Mouse (Mus musculus) heart, embryonic 10.5 days (tissue): ENCODE results near the gene Alkbh5. TPM values are rescaled to one million over a fixed set of nuclear protein-coding genes. Genes with fewer than 3 reads are reported as not detected.
"Not testable (repeated sequence)": the region's sequence is repeated elsewhere in the genome, so short reads cannot be mapped to it uniquely, and the experiment has no call there.

Experiments
- DNase-seq: peaks from one replicate; pipeline ENCODE4 v3.0.0-alpha.2; 2017; ENCODE audit warnings: low spot score
- H3K27ac ChIP-seq: fragments of 300-500 bp; sonication (generic); 2 replicates; pipeline ENCODE4 v1.5.1; 2016; ENCODE audit warnings: mild to moderate bottlenecking
- H3K27me3 ChIP-seq: fragments of 300-500 bp; sonication (generic); 2 replicates; pipeline ENCODE4 v1.6.1; 2016; ENCODE audit warnings: mild to moderate bottlenecking; ENCODE audit not compliant: poor library complexity, insufficient read depth, severe bottlenecking
- H3K36me3 ChIP-seq: fragments of 300-500 bp; sonication (generic); 2 replicates; pipeline ENCODE4 v1.6.1; 2016; ENCODE audit warnings: mild to moderate bottlenecking, moderate library complexity
- H3K4me1 ChIP-seq: fragments of 300-500 bp; sonication (generic); 2 replicates; pipeline ENCODE4 v1.6.1; 2016; ENCODE audit warnings: mild to moderate bottlenecking
- H3K4me3 ChIP-seq: fragments of 300-500 bp; sonication (generic); 2 replicates; pipeline ENCODE4 v1.5.1; 2016; ENCODE audit warnings: mild to moderate bottlenecking, moderate library complexity
- H3K9me3 ChIP-seq: fragments of 300-500 bp; sonication (generic); 2 replicates; pipeline ENCODE4 v1.6.1; 2016; ENCODE audit warnings: mild to moderate bottlenecking, moderate library complexity
- WGBS: fragments of 180-500 bp; shearing (Covaris S2); methylation state at CpG from one replicate; pipeline ENCODE4 v1.1.7; 2016; 5-methylcytosine and 5-hydroxymethylcytosine counted together
- polyA plus RNA-seq: library from polyadenylated mRNA; unstranded; fragments of >200 nt; fragmentation: Nextera tagmentation; extraction: Ambion mirVana; gene quantifications from 2 replicates; pipeline ENCODE4 v1.2.1, GENCODE M21; 2016

Gene Alkbh5
- polyA plus RNA-seq, 1 experiment from 2014 or later: 32.5 TPM

- 89% methylated on average over 2 of the region's 2 CpGs for WGBS
- Histone ChIP-seq H3K4me3 (peak overlapping the region; percentile 98; the same call in 1 of the 2 replicates), H3K36me3 (peaks cover 6% of the 10 kb centered on the region; the same call in 1 of the 2 replicates), H3K27ac (peak overlapping the region; percentile 97), H3K4me1 (peaks cover 19% of the 10 kb centered on the region), H3K9me3 (no peaks in the 10 kb centered on the region), H3K27me3 (no peaks in the 10 kb centered on the region)
- DNase-seq: no peak
These were observed 505 bp upstream of the Alkbh5 start for GRCm38 (mm10) chr11:60535676-60536075.

- Histone ChIP-seq H3K9me3 (no peaks in the 10 kb centered on the region), H3K4me1 (peaks cover 24% of the 10 kb centered on the region), H3K36me3 (peaks cover 12% of the 10 kb centered on the region), H3K27ac (peak overlapping the region; percentile 97), H3K27me3 (no peaks in the 10 kb centered on the region), H3K4me3 (peak overlapping the region; percentile 98)
- peak; percentile 96 for DNase-seq
- under 1% methylated on average over 37 of the region's 37 CpGs for WGBS
These were observed 782 bp downstream of the Alkbh5 start for GRCm38 (mm10) chr11:60536859-60537467.

DNA sequence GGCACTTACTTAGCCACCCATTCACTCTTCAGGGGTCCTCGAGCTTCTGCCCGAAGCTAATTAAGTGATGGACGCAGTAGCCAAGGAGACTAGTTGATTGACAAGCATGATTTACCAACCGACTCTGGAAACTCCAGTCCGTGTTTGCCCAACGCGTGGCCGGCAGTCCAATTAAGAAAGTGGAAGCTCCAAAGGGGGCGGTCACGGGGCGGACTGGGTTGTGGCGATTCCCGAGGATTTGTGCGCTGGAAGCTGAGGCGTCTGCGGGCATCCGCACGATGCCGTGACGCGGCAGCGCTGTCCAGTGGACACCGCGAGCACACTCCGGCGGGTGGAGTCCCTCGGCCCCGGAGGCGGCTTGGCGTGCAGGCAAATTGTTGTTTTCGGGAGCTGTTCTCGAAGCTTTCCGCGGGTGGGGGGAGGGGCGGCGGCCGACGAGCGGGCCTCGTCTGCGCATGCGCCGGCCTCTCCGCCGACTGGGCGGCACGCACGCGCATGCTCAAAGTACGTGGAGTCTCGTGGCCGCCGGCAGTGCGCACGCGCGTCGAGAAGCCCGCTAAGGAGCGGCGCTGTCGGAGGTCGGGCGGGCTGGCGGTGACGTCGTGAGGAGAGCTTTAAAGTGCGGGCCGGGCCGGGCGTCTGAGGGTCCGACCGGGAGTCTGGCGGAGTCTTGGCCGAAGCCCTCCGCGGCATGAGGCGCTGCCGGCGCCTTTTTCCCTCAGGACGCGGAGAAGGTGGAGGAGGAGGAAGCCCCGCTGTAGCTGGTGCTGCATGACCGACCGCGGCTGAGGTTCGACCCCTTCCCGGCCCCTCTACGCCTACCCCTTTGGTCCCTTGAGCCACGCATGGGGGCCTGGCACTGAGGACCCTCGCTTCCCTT is 1.5 kb downstream of the Alkbh5 start:
- Histone ChIP-seq H3K4me1 (peaks cover 24% of the 10 kb centered on the region), H3K27ac (peak overlapping the region; percentile 97), H3K9me3 (no peaks in the 10 kb centered on the region), H3K4me3 (peak overlapping the region; percentile 98), H3K36me3 (peaks cover 20% of the 10 kb centered on the region), H3K27me3 (no peaks in the 10 kb centered on the region)
- DNase-seq: peak; percentile 98
- WGBS: under 1% methylated on average over 90 of the region's 91 CpGs

DNA sequence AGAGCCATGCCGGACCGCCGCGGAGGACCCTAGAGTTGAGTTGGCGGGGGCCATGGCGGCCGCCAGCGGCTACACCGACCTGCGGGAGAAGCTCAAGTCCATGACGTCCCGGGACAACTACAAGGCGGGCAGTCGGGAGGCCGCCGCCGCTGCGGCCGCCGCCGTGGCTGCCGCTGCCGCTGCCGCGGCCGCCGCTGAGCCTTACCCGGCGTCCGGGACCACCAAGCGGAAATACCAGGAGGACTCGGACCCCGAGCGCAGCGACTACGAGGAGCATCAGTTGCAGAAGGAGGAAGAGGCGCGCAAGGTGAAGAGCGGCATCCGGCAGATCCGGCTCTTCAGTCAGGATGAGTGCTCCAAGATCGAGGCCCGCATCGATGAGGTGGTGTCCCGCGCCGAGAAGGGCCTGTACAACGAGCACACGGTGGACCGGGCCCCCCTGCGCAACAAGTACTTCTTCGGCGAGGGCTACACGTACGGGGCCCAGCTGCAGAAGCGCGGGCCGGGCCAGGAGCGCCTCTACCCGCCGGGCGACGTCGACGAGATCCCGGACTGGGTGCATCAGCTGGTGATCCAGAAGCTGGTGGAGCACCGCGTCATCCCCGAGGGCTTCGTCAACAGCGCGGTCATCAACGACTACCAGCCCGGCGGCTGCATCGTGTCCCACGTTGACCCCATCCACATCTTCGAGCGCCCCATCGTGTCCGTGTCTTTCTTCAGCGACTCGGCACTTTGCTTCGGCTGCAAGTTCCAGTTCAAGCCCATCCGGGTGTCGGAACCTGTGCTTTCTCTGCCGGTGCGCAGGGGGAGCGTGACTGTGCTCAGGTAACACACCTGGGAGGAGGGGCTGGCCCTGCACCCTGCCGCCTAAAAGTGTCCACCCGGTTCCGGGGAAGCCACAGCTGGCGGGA is 2.4 kb downstream of the Alkbh5 start:
- no peaks in the 10 kb centered on the region for H3K9me3 ChIP-seq
- H3K36me3 ChIP-seq: peaks cover 25% of the 10 kb centered on the region
- H3K27me3 ChIP-seq: no peaks in the 10 kb centered on the region
- peak overlapping the region; percentile 97 for H3K27ac ChIP-seq
- under 1% methylated on average over 93 of the region's 93 CpGs for WGBS
- H3K4me1 ChIP-seq: peaks cover 30% of the 10 kb centered on the region
- peak; percentile 88 for DNase-seq
- H3K4me3 ChIP-seq: peak overlapping the region; percentile 98

DNA sequence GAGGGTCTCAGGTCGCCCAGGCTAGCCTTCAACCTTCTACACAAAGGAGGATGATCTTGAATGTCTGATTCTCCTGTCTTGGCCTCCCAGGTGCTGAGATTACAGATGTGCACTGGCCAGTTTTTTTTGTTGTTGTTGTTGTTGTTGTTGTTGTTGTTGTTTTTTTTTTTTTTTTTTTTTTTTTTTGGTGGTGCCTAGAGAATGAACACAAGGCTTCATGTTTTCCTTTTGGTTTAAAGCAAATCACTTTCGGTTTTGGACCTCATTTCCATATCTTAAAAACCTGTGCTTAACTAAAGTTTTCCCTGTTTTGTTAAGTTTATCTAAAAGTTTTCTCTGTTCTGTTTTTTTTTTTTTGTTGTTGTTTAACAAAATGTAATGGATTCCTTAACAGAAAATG is 3.4 kb downstream of the Alkbh5 start:
- no peaks in the 10 kb centered on the region for H3K9me3 ChIP-seq
- 13% methylated on average over 2 of the region's 2 CpGs for WGBS
- H3K36me3 ChIP-seq: peaks cover 25% of the 10 kb centered on the region
- DNase-seq: no peak
- H3K4me3 ChIP-seq: peak overlapping the region; percentile 98
- peaks cover 37% of the 10 kb centered on the region for H3K4me1 ChIP-seq
- H3K27me3 ChIP-seq: no peaks in the 10 kb centered on the region
- peak overlapping the region; percentile 97; the same call in 1 of the 2 replicates for H3K27ac ChIP-seq

DNA sequence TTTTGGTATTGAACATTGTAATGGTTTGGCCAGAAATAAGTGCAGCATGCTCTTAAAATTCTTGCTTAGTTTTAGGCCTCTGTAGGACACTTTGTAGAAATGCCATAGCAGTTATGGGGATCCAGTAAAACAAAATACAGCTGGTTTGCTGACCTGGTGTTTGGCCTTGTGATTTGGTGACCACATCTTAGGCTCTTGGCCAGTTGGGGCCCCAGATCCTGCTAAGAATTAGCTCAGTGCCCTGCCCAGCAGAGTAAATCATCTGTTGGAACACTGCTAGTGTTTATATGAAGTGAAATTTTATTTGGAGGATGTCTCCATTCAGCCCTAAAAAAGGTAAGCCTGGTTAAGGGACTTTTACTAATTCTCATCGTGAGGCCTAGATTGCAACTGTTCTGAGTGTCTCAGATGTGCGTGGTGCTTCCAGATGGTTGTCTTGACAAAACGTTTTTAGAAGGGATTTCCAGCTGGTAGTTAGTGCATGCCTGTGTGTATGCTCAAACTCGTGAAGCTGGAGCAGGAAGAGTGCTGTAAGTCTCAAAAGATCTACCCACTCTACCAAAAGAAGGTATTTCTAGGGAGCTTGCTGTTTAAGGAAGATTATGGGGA is 3.9 kb downstream of the Alkbh5 start:
- no peaks in the 10 kb centered on the region for H3K9me3 ChIP-seq
- peaks cover 25% of the 10 kb centered on the region for H3K36me3 ChIP-seq
- peak overlapping the region; percentile 98 for H3K4me3 ChIP-seq
- no peaks in the 10 kb centered on the region for H3K27me3 ChIP-seq
- DNase-seq: no peak
- H3K27ac ChIP-seq: no peak overlapping the region
- peaks cover 40% of the 10 kb centered on the region for H3K4me1 ChIP-seq
- WGBS: 13% methylated on average over 4 of the region's 4 CpGs

- Histone ChIP-seq H3K9me3 (no peaks in the 10 kb centered on the region), H3K4me1 (peaks cover 45% of the 10 kb centered on the region), H3K4me3 (peak overlapping the region; percentile 98), H3K27ac (no peak overlapping the region), H3K27me3 (no peaks in the 10 kb centered on the region), H3K36me3 (peaks cover 25% of the 10 kb centered on the region)
- 67% methylated on average over 2 of the region's 2 CpGs for WGBS
- no peak for DNase-seq
These were observed 4.6 kb downstream of the Alkbh5 start for GRCm38 (mm10) chr11:60540761-60541160.

DNA sequence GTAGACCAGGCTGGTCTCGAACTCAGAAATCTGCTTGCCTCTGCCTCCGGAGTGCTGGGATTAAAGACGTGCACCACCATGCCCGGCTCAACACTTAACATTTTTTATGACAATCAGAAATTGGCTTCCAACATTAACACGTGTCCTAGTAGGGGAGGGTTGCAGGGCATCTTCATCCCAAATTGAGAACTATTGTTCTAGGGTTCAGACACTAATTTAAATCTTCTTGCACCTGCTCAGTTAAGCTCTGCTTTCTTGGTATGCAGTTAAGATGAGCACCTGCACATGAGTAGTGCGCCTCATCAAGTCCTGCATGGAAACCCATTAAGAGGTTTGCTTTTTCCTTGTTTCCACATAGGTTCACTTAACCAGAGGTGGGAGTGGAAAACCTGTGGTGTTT is 5.7 kb downstream of the Alkbh5 start:
- no peak overlapping the region for H3K4me3 ChIP-seq
- H3K27me3 ChIP-seq: no peaks in the 10 kb centered on the region
- H3K9me3 ChIP-seq: no peaks in the 10 kb centered on the region
- no peak for DNase-seq
- H3K27ac ChIP-seq: no peak overlapping the region
- H3K4me1 ChIP-seq: peaks cover 45% of the 10 kb centered on the region
- peaks cover 25% of the 10 kb centered on the region for H3K36me3 ChIP-seq
- WGBS: 87% methylated on average over 6 of the region's 6 CpGs

- WGBS: 87% methylated on average over 5 of the region's 5 CpGs
- H3K9me3 ChIP-seq, DNase-seq, H3K27me3 ChIP-seq, H3K4me3 ChIP-seq, H3K27ac ChIP-seq: not testable (repeated sequence)
- peaks cover 51% of the 10 kb centered on the region for H3K4me1 ChIP-seq
- H3K36me3 ChIP-seq: peaks cover 35% of the 10 kb centered on the region
These were observed 7.0 kb downstream of the Alkbh5 start for GRCm38 (mm10) chr11:60543211-60543610.

- Histone ChIP-seq H3K27me3 (no peaks in the 10 kb centered on the region), H3K9me3 (no peaks in the 10 kb centered on the region), H3K36me3 (peaks cover 52% of the 10 kb centered on the region), H3K4me3 (no peak overlapping the region), H3K4me1 (peaks cover 49% of the 10 kb centered on the region), H3K27ac (no peak overlapping the region)
- WGBS: 89% methylated on average over 4 of the region's 4 CpGs
- DNase-seq: no peak
These were observed 9.3 kb downstream of the Alkbh5 start for GRCm38 (mm10) chr11:60545433-60545832.

GRCm38 (mm10) chr11:60548112-60548511 is 11.9 kb downstream of the Alkbh5 start:
- DNase-seq: no peak
- no peak overlapping the region for H3K27ac ChIP-seq
- no peaks in the 10 kb centered on the region for H3K27me3 ChIP-seq
- H3K9me3 ChIP-seq: no peaks in the 10 kb centered on the region
- whole genome bisulfite sequencing: 54% methylated on average over 3 of the region's 3 CpGs
- H3K4me3 ChIP-seq: 0 out of 2 replicates have a peak overlapping the region, but pooled peaks have one; percentile 0
- H3K36me3 ChIP-seq: peaks cover 64% of the 10 kb centered on the region
- peaks cover 41% of the 10 kb centered on the region; the same call in 1 of the 2 replicates for H3K4me1 ChIP-seq

GRCm38 (mm10) chr11:60553091-60553490 is 16.9 kb downstream of the Alkbh5 start:
- Histone ChIP-seq H3K4me1 (peaks cover 4% of the 10 kb centered on the region; the same call in 1 of the 2 replicates), H3K4me3 (no peak overlapping the region), H3K36me3 (peaks cover 94% of the 10 kb centered on the region), H3K27ac (no peak overlapping the region), H3K27me3 (no peaks in the 10 kb centered on the region), H3K9me3 (no peaks in the 10 kb centered on the region)
- no peak for DNase-seq
